Mouse (Mus musculus): ENCODE measurements around the gene Acr.
A peak's percentile ranks its signal among the peaks of the same experiment; 100 is the strongest.

The Acr gene

DNA sequence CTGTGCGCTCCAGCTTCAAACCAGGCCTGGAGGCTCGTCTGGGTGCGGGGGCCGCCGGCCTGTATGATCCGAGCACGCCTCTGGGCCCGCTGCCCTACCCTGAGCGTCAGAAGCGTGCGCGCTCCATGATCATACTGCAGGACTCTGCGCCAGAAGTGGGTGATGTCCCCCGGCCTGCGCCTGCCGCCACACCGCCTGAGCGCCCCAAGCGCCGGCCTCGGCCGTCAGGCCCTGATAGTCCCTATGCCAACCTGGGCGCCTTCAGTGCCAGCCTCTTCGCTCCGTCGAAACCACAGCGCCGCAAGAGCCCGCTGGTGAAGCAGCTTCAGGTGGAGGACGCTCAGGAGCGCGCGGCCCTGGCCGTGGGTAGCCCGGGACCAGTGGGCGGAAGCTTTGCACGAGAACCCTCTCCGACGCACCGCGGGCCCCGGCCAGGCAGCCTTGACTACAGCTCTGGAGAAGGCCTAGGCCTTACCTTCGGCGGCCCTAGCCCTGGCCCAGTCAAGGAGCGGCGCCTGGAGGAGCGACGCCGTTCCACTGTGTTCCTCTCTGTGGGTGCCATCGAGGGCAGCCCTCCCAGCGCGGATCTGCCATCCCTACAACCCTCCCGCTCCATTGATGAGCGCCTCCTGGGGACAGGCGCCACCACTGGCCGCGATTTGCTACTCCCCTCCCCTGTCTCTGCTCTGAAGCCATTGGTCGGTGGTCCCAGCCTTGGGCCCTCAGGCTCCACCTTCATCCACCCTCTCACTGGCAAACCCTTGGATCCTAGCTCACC lies 20.1 kb upstream of the Acr start:
- no peak for DNase-seq (ENCODE audit: low spot score in 2 of 2)

DNA sequence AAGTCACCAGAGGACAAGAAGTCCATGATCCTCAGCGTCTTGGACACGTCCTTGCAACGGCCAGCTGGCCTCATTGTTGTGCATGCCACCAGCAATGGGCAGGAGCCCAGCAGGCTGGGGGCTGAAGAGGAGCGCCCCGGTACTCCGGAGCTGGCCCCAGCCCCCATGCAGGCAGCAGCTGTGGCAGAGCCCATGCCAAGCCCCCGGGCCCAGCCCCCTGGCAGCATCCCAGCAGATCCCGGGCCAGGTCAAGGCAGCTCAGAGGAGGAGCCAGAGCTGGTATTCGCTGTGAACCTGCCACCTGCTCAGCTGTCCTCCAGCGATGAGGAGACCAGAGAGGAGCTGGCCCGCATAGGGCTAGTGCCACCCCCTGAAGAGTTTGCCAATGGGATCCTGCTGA lies 19.3 kb upstream of the Acr start:
- no peak for DNase-seq (ENCODE audit: low spot score in 2 of 2)

DNA sequence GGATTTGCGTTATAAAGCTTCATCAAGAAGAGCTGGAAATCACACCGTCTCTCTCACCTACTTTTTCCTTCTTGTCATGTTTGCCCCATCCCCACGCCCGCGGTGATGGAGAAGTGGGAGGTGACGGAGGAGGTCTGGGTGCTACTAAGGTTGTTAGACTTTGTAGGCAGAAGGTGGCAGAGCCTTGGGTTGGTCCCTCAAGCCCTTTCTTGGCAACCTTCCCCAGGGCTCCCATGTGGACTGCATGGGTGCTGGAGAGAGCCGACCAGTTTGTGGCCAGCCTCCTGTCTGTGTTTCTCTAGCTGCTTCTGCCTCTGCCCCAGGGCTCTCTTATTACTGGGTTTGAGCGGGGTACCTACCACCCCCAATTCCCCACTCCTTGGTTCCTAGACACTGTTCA lies 17.6 kb upstream of the Acr start:
- DNase-seq (ENCODE audit: low spot score in 2 of 2), result no peak

DNA sequence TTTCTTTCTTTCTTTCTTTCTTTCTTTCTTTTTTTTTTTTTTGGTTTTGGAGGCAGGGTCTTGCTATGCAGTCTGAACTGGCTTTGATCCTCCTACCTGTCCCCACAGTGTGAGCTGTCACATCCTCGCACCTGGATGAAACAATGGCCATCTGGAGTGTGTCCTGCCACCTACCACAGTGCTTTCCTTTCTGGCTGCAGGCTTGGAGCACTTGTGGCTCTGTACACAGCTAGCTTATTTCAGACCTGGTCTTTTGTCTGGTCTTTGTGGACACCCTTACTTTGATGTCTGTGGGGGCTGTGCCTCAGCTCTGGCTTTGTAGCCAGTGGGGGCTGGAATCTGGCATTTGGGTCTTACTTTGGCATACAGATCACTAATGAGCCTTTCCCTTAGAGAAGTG lies 16.4 kb upstream of the Acr start:
- no peak for DNase-seq (ENCODE audit: low spot score in 2 of 2)

DNA sequence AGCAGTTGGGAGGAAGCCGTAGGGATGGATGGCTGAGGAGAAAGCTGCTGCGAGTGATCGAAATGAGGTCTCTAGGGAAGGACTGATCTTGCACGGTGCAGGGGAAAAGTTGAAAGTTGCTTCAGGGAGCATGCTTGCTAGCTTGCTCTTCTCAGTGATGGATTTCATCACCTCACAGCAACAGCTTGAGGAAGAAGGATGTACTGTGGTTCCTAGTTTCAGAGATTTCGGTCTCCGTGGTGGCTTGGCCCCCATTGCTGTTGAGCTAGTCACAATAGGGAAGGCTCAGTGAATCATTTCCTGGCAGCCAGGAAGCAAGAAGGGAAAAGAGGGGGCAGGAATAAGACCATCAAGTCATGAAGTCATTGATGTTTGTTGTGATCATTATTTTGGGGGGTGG lies 12.5 kb upstream of the Acr start:
- no peak for DNase-seq (ENCODE audit: low spot score in 2 of 2)

DNA sequence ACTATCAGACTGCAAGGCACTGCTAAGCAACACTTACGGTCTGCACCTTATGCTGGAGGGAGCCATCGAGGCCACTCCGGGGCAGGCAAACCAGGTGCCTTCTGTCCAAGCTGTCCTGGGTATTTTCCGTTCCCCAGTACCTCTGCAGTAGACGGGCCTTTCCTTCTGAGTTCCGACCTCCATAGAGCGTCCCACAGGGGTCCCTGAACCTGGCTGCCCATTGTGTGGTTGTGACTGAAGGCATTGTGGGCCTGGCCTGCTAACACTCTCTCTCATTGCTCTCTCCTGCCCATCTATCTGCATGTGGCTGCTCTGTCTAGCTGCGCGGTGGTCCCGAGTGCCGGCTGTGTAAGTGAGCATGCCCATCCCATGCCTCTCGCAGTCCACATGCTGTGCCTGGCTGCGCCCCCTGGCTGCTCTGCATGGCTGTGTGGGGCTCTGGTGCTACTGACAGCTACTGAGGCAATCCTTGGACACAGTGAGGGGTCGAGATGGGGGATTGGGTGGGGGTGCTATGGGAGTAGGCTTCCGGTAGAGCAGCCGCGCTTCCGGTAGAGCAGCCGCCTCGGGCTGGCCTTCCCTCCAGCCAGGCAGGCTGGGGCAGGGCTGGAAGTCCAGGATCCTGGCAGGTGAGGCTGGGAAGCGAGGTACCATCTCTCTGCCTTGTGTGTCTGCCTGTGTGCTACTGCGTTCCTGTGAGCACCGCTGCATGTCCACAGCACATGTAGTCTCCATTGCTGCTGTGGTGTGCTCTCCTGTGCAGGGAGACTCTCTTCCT lies 11.5 kb upstream of the Acr start:
- DNase-seq (ENCODE audit: low spot score in 2 of 2), result no peak

DNA sequence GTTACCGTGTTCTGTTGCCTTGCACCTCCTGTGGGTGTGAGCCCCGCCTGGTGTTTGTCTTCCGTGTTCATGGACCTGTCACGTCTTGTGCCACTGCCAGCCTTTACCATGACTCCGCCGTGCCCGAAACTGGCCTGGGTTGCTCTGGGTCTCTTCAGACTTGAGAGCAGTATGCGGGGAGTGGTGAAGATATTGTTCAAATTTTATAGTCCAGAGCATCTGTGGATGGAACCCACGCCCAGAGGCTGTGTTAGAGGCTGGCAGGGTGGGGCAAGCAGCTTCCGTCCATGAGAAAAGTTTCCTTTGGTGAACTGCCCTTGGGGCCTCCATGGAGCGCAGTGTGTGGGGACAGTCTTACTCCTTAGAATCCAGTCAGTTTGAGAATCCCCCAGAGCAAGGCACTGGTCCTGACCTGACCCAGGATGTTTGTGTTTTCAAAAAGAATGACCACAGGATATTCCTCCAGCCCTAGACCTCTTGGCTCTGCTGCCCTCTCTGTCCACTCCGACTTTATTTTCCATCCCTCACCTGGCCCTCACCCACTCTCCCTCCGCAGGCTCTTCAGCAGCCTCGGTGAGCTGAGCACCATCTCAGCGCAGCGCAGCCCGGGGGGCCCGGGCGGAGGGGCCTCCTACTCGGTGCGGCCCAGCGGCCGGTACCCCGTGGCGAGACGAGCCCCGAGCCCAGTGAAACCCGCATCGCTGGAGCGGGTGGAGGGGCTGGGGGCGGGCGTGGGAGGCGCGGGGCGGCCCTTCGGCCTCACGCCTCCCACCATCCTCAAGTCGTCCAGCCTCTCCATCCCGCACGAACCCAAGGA lies 10.7 kb upstream of the Acr start:
- no peak for DNase-seq (ENCODE audit: low spot score in 2 of 2)

DNA sequence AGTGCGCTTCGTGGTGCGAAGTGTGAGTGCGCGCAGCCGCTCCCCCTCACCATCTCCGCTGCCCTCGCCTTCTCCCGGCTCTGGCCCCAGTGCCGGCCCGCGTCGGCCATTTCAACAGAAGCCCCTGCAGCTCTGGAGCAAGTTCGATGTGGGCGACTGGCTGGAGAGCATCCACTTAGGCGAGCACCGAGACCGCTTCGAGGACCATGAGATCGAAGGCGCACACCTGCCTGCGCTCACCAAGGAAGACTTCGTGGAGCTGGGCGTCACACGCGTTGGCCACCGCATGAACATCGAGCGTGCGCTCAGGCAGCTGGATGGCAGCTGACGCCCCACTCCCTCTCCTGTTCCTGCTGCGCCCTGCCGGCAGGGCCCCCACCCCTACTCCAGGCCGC lies 10.1 kb upstream of the Acr start:
- DNase-seq (ENCODE audit: low spot score in 2 of 2), result no peak

DNA sequence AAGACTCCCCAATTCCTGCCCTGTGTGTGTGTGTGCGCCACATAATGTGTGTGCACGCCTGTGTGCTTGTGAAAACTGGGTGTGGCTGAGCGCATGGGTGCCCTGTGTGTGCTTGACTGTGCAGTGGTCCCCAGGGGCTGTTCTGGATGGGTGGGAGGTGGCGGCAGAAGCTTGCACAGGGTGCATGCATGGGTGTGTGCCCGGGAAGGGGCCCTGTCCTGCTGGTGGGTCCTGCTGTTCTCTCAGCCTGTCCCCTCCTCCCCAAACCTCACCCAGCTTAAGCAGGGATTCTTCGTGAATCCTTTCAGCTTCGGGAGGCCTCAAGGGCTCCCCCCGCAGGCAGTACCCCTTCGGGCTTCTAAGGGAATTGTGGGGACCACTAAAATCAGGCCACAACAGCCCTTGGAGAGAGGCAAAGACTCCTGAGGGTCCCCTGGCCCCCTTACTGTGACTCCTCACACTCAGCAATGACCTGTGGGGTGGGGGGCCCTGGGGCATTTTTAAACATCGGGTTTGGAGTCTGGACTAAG lies 8.9 kb upstream of the Acr start:
- DNase-seq (ENCODE audit: low spot score in 2 of 2), result no peak

DNA sequence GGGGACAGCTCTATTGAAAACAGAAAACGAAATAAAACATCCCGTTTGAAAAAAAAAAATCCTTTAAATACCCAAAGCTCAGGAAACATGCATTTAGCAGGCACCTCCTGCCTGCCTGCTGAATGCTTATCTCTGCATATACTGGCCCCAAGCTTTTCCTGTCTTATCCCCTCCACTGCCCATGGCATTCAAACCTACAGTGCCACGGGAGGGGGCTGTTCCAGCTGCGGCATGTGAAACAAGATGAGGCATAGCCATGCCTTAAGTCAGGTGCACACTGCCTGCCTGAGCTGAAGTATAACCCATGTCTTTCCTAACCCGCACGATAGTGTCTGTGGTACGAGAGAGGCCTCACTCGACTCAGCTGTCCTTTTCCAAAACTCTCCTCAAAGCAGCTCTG lies 4.0 kb downstream of the Acr start:
- DNase-seq (ENCODE audit: low spot score in 2 of 2), result no peak

DNA sequence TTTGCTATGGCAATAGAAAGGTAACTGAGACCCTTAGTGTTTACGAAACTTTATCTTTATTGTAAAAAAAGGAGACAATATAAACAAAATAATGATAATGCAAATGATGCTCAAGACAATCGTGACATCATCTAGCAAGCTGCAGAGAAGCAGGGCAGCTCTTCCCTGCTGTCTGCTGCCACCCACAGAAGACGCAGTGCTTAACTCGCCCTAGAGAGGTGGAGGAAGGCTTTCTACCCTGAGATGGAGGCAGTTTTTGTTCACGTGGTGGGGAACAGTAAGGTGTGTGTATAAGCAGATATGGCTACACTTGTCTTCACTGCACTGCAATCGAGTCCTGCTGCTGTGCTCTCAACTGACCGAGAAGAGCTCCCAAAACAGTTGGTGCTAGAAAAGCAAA lies 14.4 kb downstream of the Acr start:
- no peak for DNase-seq (ENCODE audit: low spot score in 2 of 2)

DNA sequence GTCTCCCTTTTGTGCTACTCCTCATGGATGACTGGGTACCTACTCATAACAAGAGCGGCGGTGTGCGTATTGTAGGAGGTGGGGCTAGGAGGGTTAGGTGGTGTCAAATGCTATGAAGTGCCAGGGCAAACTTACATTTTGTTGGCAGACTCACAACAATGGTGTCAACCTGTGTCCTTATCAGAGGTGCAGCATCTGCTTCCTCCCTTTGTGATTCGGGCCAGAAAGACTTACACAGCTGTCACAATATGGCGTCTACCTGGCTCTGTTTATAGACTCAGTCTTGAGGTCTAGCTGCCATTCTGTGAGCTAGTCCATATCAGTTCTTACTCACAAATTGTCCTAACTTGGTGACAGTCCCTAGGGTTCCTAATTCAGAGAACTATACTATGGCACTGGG lies 17.0 kb downstream of the Acr start:
- DNase-seq (ENCODE audit: low spot score in 2 of 2), result no peak

DNA sequence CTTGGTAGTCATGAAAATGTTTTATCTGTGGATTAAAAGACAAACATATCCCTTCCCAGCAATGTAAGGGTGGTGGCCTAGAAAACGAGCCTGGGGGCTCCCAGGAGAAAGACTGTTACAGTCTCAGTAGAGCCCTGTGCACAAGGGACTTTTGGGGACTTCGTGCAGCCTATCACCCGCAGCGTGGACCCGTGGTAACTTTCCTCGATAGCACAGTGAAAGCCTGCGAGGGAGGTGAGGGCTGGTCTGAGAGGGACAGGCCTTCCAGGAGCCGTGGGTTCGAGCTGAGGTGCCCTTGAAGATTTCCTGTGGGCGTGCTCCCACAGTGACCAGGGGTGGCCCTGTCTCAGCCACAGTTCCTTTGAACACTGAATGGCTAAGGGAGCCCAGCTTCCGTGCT lies 17.5 kb downstream of the Acr start:
- no peak for DNase-seq (ENCODE audit: low spot score in 2 of 2)

DNA sequence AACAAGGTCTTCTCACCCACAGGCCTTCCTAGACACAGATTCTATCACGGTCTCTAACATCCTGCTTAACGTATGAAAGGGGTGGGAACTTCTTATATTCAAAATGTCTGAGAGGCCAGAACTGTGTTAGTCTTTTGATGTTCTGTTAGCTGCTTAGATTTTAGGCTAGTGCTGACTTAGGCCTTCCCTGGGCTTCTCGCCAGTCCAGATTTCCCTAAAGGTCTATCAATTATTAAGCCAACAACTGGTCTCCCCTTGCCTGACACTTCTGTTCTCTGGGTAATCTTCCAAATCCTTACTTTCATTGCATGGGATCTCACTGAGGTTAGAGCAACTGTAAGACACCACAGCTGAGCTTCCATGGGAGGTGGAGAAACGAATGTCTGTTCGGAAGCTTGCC lies 21.0 kb downstream of the Acr start:
- no peak for DNase-seq (ENCODE audit: low spot score in 2 of 2)

DNA sequence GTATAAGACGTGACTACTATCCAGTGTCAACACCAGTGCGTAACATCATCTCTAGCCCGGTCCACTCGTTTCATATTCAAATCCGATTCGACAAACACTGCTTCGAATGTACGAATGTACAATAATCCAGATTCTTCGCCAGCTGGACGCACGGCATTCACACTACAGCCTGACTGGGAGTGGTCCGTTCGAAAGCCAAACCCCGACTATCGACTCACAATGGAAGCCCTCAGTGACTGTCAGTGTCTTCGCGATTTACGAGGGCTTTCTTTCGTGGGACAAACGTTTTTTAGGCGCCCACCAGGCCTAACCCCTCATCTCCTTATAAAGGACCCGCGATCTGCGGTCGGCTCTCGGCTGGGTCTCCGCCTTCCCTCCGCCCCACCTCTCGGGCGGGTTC lies 23.2 kb downstream of the Acr start:
- no peak for DNase-seq (ENCODE audit: low spot score in 2 of 2)

DNA sequence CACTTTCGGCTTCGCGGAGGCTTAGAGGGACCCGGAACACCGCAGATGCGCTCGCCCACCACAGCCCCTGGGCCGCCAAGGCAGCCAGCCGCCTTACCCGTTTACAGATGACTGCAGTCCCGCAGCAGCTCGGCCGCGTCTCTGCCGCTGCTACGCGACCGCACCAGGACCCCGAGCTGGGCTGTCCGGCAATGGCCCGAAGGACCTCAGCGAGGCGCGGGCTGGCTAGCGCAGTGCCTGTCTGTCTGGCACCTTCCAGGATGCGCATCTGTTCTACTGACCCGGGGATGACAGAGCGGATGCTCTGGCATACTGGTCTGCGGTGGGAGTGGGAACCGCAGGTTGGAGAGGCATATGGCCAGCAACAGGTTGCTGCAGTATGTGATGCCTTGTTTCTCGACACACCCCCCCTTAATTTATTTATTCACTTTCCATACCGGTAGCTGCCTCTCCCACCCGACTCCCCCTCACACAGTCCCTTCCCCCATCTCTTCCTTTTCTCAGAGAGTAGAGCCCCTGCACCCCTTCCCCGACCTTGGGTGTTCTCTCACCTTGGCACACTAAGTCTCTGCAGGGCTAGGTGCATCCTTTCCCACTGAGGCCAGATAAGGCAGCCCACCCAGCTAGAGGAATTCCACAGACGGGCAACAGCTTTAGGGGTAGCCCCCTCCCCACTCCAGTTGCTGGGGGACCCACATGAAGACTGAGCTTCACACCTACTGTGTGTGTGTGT lies 23.8 kb downstream of the Acr start, which contains the start of gene Rabl2:
TSS of gene Rabl2 (minus strand) at position 201 of the 733 bp plus-strand sequence.
- peak; percentile 62 to 73 for DNase-seq (ENCODE audit: low spot score in 2 of 2)

DNA sequence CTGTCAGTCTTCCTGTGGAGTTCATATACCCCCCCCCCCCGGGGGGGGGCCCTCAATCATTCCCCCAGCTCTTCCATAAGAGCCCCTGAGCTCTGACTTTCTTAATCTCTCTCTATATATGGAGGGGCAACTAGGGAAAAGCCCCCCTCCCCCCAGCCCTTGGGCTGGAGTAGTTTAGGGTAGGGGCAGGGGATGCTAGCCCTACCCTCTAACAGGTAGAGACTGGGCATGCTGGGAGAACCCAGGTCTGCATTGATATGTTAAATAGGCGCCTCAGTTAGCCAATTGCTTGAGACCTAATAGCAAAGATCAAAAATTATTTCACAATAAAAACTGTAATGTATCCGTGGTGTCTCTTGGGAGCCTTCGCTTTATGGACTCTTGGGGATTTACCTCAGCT lies 24.4 kb downstream of the Acr start:
- no peak for DNase-seq (ENCODE audit: low spot score in 2 of 2)

DNA sequence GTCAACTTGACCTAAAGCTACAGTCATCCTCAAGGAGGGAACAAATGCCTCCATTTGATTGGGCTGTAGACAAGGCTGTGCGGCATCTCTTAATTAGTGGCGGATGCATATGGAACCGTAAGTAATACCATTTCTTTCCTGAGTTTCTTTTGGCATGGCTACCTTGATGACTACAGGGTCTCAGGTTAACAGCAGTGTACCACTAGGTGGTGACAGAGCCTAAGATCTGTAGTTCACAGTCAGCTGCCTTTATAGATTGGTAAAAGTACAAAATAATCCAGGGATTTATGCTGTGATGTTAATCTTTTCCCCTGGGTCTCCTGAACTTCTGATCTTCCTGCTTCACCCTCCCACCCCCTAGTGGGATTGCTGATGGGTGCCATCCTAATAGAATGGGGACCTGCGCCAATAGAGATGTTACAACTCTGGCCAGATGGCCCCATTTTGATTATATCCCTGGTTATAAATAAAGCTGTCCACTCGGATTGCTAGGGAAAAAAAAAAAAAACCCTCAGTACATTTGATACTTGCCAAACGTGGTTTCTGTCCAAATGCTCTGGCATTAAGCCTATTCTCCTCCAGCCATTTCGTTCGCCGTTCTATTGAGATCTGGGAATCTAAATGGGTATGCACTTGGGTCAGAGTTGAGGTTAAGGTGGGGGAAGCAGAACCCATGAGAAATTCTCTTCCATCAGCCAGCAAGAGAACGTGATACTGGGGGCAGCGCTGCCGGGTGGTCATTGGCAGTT lies 37.9 kb downstream of the Acr start:
- DNase-seq (ENCODE audit: low spot score in 2 of 2), result no peak

DNA sequence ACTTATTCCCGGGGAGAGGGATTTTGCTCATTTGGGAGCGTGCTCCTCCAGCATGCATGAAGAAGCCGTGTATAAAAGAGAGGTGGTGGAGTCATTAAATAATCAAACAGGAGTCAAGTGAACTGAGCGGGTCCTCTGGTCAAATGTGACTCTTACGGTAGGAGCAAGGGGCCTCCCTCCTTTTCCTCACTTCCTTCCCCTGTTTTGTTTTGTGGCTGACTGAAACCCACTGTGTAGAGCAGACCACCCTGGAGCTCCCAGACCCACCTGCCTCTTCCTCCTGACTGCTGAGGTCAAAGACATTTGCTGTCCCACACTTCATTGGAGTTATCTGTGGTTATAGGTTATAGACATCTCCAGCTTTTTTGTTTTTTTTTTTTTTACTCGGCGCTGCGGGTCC lies 39.4 kb downstream of the Acr start:
- DNase-seq (ENCODE audit: low spot score in 2 of 2), result no peak

DNA sequence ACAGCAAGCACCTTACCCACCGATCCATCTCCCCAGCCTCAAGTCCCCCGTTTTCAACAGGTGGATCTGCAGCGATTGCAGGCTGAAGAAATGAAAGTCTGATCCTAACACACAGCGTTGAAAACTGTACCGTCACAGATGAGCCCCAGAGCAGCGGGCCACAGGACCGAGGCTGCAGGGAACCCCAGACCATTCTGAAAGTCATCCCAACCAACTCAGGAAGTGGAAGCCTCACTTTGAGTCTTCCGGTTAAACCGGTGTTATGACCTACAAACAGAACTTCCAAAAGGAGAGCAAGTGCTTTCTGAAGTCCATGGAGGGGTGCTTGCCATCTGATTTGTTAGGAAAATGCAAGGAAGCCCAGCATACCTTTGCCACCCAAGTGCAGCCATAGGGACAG lies 39.8 kb downstream of the Acr start:
- DNase-seq (ENCODE audit: low spot score in 2 of 2), result no peak
